Mouse (Mus musculus) midbrain, postnatal 0 days (tissue): ENCODE results near the gene Ptprj. TPM values are rescaled to one million over a fixed set of nuclear protein-coding genes. Genes with fewer than 3 reads are reported as not detected.

ENCODE experiments used
- ATAC-seq: fragments of 200-750 bp; cut with Nextera tagmentation; 2 replicates; pipeline ENCODE4 v1.8.0; 2017; ENCODE audit warnings: moderate number of reproducible peaks, mild to moderate bottlenecking, moderate TSS enrichment, moderate library complexity; ENCODE audit not compliant: low FRiP score
- DNase-seq: peaks from one replicate; pipeline ENCODE4 v3.0.0-alpha.2; 2015; ENCODE audit warnings: low spot score
- H3K27ac ChIP-seq: fragments of 300-500 bp; sonication (generic); 2 replicates; pipeline ENCODE4 v1.5.1; 2014; ENCODE audit warnings: low read depth, mild to moderate bottlenecking, low read length, mixed read lengths
- H3K27me3 ChIP-seq: fragments of 300-500 bp; sonication (generic); 2 replicates; pipeline ENCODE4 v1.6.1; 2014; ENCODE audit warnings: low read length, control low read depth, mixed read lengths; ENCODE audit not compliant: insufficient read depth
- H3K36me3 ChIP-seq: fragments of 300-500 bp; sonication (generic); 2 replicates; pipeline ENCODE4 v1.6.1; 2014; ENCODE audit warnings: low read length, control low read depth, mixed read lengths; ENCODE audit not compliant: insufficient read depth
- H3K4me1 ChIP-seq: fragments of 300-500 bp; sonication (generic); 2 replicates; pipeline ENCODE4 v1.6.1; 2014; ENCODE audit warnings: mild to moderate bottlenecking, control low read depth, antibody characterized with exemption, low read length, mixed read lengths; ENCODE audit not compliant: insufficient read depth
- H3K4me2 ChIP-seq: fragments of 300-500 bp; sonication (generic); 2 replicates; pipeline ENCODE4 v1.6.1; 2014; ENCODE audit warnings: low read depth, mild to moderate bottlenecking, low read length, mixed read lengths; ENCODE audit not compliant: poor library complexity, severe bottlenecking
- H3K4me3 ChIP-seq: fragments of 300-500 bp; sonication (generic); 2 replicates; pipeline ENCODE4 v1.5.1; 2014; ENCODE audit warnings: low read depth, mild to moderate bottlenecking, low read length, moderate library complexity
- H3K9ac ChIP-seq: fragments of 300-500 bp; sonication (generic); replicated peaks from 2 replicates; pipeline ENCODE4 v1.6.1; 2014; ENCODE audit warnings: mild to moderate bottlenecking, low read length, moderate library complexity, mixed read lengths; ENCODE audit not compliant: poor library complexity, severe bottlenecking
- H3K9me3 ChIP-seq: fragments of 300-500 bp; sonication (generic); 2 replicates; pipeline ENCODE4 v1.6.1; 2016; ENCODE audit warnings: low read length, control low read depth
- CTCF ChIP-seq: IDR thresholded peaks from 2 replicates; pipeline ENCODE4 v1.5.1; 2016; ENCODE audit warnings: antibody characterized with exemption, mild to moderate bottlenecking
- WGBS: fragments of 180-500 bp; shearing (Covaris S2); extraction: QIAGEN DNeasy Blood & Tissue Kit; methylation state at CpG from one replicate; pipeline ENCODE4 v1.1.7; 2014; 5-methylcytosine and 5-hydroxymethylcytosine counted together
- polyA plus RNA-seq: library from polyadenylated mRNA; unstranded; fragments of >200 nt; fragmentation: Nextera tagmentation; extraction: Ambion mirVana; gene quantifications from 2 replicates; pipeline ENCODE4 v1.2.1, GENCODE M21; 2015
- total RNA-seq: library from RNA; depleted of rRNA; stranded (reverse); fragments of >200 nt; gene quantifications from 2 replicates; pipeline ENCODE4 v1.2.3, GENCODE M21; 2014

Gene Ptprj
- total and polyA plus RNA-seq, 2 experiments from 2014 or later, result 4.3 to 36.6 TPM

GRCm38 (mm10) chr2:90488690-90489590 is 91.5 kb downstream of the Ptprj start:
- TF ChIP-seq CTCF, result no peak
- 82% methylated on average over 8 of the region's 8 CpGs for WGBS
- DNase-seq (no peak), ATAC-seq (no peak)
- Histone ChIP-seq H3K27ac (no peak overlapping the region), H3K4me2 (no peak overlapping the region), H3K4me1 (peaks cover 11% of the 10 kb centered on the region; the same call in 1 of the 2 replicates), H3K9ac (no peak overlapping the region), H3K27me3 (no peaks in the 10 kb centered on the region), H3K36me3 (no peaks in the 10 kb centered on the region), H3K4me3 (no peak overlapping the region), H3K9me3 (no peaks in the 10 kb centered on the region)

GRCm38 (mm10) chr2:90487471-90488238 is 92.8 kb downstream of the Ptprj start:
- Histone ChIP-seq H3K9ac (no peak overlapping the region), H3K4me3 (no peak overlapping the region), H3K36me3 (no peaks in the 10 kb centered on the region), H3K9me3 (no peaks in the 10 kb centered on the region), H3K27ac (no peak overlapping the region), H3K4me1 (peaks cover 11% of the 10 kb centered on the region; the same call in 1 of the 2 replicates), H3K27me3 (no peaks in the 10 kb centered on the region), H3K4me2 (no peak overlapping the region)
- WGBS, result 94% methylated on average over 11 of the region's 11 CpGs
- TF ChIP-seq CTCF, result no peak
- DNase-seq, result no peak
- ATAC-seq, result no peak

DNA sequence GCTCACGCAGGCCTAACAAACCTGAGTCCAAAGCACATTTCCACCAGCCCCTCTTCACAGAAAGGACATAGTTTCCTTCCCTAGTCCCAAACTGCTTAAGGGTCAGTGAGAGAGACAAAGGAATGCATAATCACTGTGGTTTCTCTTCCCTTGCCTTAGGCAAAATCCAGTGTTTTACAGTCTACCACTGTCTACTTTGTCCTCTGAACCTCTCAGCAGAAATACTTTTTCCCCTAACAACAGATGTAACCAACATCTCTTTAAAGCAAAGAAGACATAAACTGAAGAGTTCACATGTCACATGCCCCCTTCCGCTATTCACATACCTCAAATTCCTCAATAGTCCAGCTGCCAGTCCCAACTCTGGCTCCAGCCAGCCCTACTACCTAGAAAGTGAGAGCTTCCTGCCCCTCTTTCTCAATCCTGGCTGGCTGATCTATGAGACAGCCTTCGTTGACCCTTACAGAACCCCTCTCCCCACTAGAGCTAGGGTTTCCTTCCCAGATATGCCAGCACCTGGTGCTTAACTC is 94.2 kb downstream of the Ptprj start:
- H3K27me3 ChIP-seq, result no peaks in the 10 kb centered on the region
- no peaks in the 10 kb centered on the region for H3K36me3 ChIP-seq
- DNase-seq, result no peak
- H3K9ac ChIP-seq, result no peak overlapping the region
- no peak overlapping the region for H3K27ac ChIP-seq
- H3K4me1 ChIP-seq, result peaks cover 11% of the 10 kb centered on the region; the same call in 1 of the 2 replicates
- no peaks in the 10 kb centered on the region for H3K9me3 ChIP-seq
- TF ChIP-seq CTCF, result no peak
- no peak for ATAC-seq
- H3K4me2 ChIP-seq, result no peak overlapping the region
- 86% methylated on average over 3 of the region's 3 CpGs for WGBS
- H3K4me3 ChIP-seq, result no peak overlapping the region

DNA sequence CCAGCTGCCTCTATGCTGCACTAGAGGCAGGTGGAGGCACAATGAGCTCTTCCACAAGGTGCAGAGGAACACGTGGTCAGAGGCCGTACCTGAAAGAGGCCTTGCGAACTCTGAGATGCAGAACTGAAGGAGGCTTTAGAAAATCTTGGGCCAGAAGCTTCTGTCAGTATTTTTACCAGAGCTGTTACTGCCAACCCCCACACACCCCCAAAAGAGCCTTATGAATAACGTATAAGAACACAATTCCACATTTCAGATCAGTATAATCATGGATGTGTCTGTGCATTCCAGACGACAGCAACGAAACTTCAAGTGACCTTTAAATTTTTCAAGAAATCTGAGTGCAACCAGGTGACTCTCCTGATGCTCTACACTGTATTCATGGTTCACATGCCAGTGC is 98.9 kb downstream of the Ptprj start:
- TF ChIP-seq CTCF, result no peak
- Histone ChIP-seq H3K4me1 (no peaks in the 10 kb centered on the region), H3K4me2 (no peak overlapping the region), H3K9me3 (no peaks in the 10 kb centered on the region), H3K27me3 (no peaks in the 10 kb centered on the region), H3K4me3 (no peak overlapping the region), H3K36me3 (no peaks in the 10 kb centered on the region), H3K27ac (no peak overlapping the region), H3K9ac (no peak overlapping the region)
- ATAC-seq (no peak), DNase-seq (no peak)
- WGBS, result 90% methylated on average over 6 of the region's 6 CpGs

DNA sequence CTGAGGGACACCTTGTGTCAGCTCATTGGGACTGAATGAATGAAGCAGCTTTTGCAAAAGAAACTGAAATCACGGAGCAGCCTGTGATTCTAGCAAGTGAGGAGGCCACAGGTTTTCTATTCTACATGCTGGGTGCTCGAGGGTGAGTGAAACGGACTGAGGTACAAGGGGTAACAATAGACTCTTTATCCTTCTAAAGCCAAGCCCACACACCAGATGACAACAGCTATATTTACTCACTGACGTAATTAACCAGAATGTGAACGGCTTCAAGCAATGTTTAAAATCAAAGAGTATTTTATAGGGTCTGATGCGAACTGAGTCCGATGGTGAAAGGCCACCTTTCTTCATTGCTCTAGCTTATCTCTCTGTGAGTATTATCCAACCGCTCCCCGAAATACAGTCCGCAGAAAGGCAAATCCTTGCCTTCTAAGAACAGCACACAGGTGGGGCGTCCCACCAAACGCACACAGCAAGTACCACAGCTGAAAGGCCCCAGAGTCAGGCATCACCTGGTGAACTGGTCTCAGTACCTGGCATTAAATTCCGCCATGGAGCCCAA is 99.6 kb downstream of the Ptprj start:
- Histone ChIP-seq H3K9ac (no peak overlapping the region), H3K4me2 (no peak overlapping the region), H3K36me3 (no peaks in the 10 kb centered on the region), H3K4me1 (no peaks in the 10 kb centered on the region), H3K27me3 (no peaks in the 10 kb centered on the region), H3K4me3 (no peak overlapping the region), H3K9me3 (no peaks in the 10 kb centered on the region), H3K27ac (no peak overlapping the region)
- WGBS, result 77% methylated on average over 13 of the region's 13 CpGs
- ATAC-seq (no peak), DNase-seq (no peak)
- no peak for TF ChIP-seq CTCF
